Mouse (Mus musculus): Measurements from ENCODE around the gene Gm10277.

The Gm10277 gene

DNA sequence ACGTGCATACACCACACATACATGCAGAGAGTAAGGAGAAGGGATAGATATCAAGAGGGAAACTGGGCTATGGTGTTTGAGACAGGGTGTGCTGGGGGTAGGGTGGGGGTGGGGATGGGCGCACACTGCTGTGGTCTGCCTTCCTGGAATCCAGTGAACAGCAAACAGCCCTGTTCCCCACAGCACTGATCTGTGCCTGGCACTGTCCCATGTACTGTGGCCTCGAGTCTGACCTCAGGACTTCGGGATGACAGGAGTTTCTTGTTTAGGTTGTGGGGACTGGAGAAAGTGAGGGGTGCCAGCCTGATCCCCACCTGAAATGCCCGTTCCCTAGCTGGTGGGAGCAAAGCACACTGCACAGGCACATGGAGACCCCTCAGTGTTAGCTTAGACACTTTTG, at the start of gene Gm10277:
Gene Gm10277 (minus strand): TSS at position 41 of the 400 bp plus-strand sequence.
- DNase-seq (ENCODE audit: low read depth, low spot score), result no peak

GRCm38 (mm10) chr11:77836751-77837150, 49.2 kb upstream of the Gm10277 start:
- peak; percentile 39 for DNase-seq (ENCODE audit: low read depth, low spot score)

GRCm38 (mm10) chr11:77836290-77836689, 48.7 kb upstream of the Gm10277 start:
- DNase-seq (ENCODE audit: low read depth, low spot score), result no peak

DNA sequence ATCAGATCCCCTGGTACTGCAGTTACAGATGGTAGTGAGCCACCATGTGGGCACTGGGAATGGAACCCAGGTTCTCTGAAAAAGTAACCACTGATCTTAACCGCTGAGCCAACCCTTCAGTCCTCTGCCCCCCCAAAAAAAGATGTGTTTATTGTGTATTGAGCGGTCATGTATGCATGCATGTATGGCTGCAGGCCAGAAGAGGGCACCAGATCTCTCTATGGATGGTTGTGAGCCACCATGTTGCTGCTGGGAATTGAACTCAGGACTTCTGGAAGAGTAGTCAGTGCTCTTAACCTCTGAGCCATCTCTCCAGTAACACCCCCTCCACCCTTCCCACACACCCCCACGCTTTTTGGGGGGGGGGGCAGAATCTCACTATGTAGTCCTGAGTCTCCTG, 47.6 kb upstream of the Gm10277 start:
- DNase-seq (ENCODE audit: low read depth, low spot score), result no peak

GRCm38 (mm10) chr11:77832541-77832940, 45.0 kb upstream of the Gm10277 start:
- DNase-seq (ENCODE audit: low read depth, low spot score), result no peak

GRCm38 (mm10) chr11:77830875-77831274, 43.3 kb upstream of the Gm10277 start:
- no peak for DNase-seq (ENCODE audit: low read depth, low spot score)

DNA sequence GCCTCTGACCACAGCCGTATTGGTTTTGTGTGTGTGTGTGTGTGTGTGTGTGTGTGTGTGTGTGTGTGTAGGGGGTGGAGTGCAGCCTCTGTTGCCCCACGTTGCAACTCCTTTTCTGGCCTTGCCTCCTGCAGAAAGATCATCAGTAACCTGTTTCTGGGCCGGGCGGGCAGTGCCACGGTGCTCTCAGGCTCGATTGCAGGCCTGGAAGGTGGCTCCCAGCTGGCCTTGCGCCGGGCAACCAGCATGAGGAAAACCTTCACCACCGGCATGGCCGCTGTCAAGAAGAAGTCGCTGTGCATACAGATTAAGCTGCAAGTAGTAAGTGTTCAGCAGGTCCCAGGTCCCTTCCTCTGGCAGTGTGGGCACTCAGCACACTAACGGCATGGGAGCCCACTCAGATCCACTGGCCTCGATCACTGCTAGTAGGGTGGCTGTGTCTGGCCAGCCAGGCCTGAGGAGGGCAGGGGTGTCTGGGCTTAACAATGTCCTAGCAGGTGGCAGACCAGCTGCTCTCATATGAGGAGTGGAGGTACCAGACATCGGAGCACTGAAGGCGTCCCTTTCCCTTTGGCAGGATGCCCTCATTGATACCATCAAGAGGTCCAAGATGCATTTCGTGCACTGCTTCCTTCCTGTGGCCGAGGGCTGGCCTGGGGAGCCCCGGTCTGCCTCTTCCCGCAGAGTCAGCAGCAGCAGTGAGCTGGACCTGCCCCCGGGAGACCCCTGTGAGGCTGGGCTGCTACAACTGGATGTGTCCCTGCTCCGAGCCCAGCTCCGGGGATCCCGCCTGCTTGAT, 41.7 kb upstream of the Gm10277 start:
- no peak for DNase-seq (ENCODE audit: low read depth, low spot score)

DNA sequence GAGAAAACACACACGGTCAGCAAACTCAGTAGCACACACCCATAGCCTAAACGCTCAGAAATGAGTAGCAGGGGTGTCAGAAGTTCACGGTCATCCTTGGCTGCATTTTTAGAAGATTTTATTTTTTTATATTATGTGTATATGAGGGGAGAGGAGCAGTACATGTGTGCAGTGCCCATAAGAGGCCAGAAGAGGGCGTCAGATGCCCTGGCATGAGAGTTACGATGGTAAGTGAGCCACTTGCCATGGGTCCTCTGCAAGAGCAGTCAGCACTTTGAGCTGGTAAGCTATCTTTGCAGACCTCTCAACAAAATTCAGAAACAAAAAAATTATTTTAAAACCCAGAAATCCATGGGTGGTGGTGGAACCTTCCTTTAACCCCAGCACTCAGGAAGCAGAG, 40.6 kb upstream of the Gm10277 start:
- DNase-seq (ENCODE audit: low read depth, low spot score), result no peak

DNA sequence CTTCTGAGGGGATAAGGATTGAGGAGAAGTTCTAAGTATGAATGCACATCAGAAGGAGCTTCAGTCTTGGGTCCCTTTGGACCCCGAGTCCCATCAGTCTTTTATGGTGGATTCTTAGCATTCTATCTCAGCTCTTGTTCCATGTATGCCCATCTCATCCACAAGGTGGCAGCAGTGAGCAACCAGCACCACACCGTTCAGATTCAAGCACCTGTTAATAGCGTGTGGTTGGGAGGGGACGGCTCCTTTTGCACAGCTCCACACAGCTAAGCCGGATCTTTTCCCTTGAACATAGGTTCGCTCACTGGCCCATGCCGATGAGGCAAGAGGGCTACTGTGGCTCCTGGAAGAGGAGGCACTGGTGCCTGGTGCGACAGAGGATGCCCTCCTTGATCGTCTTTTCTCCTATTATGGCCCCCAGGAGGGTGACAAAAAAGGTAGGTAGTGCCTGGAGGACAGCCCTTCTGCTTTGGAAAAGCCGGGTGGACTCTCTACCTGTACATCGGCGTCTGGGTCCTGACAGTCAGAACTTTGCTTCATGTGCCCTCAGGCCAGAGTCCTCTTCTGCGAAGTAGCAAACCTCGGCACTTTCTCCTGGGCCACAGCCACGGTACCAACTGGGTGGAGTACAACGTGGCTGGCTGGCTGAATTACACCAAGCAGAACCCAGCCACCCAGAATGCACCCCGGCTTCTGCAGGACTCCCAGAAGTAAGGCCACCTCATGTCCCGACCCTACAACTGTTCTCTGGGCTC, 39.9 kb upstream of the Gm10277 start:
- DNase-seq (ENCODE audit: low read depth, low spot score), result peak; percentile 91

GRCm38 (mm10) chr11:77826311-77826710, 38.8 kb upstream of the Gm10277 start:
- no peak for DNase-seq (ENCODE audit: low read depth, low spot score)

- DNase-seq (ENCODE audit: low read depth, low spot score), result peak; percentile 59
These were observed 38.3 kb upstream of the Gm10277 start for GRCm38 (mm10) chr11:77825853-77826252.

- DNase-seq (ENCODE audit: low read depth, low spot score), result peak; percentile 82
These were observed 35.2 kb upstream of the Gm10277 start for GRCm38 (mm10) chr11:77822781-77823180.

GRCm38 (mm10) chr11:77821648-77822047, 34.1 kb upstream of the Gm10277 start:
- DNase-seq (ENCODE audit: low read depth, low spot score), result peak; percentile 61

DNA sequence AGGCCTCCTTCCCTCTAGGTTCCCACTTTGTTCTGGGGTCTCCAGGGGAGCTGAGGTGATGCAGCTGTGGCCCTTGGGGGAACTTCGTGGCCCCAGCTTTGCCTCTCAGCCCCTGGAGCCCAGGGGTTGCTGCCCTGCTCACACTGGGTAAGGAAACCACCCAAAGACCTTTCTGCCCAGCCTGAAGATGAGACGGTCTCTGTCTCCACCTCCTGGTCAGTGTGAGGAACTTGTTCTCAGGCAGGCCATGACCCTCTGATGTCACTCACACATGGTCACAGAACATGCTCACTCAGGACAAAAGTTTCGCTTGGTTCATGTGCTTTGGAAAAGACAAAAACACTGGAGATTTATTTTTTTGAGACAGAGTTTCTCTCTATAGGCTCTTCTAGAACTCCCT, 28.5 kb upstream of the Gm10277 start:
- peak; percentile 80 for DNase-seq (ENCODE audit: low read depth, low spot score)

GRCm38 (mm10) chr11:77813969-77814368, 26.4 kb upstream of the Gm10277 start:
- DNase-seq (ENCODE audit: low read depth, low spot score), result no peak

DNA sequence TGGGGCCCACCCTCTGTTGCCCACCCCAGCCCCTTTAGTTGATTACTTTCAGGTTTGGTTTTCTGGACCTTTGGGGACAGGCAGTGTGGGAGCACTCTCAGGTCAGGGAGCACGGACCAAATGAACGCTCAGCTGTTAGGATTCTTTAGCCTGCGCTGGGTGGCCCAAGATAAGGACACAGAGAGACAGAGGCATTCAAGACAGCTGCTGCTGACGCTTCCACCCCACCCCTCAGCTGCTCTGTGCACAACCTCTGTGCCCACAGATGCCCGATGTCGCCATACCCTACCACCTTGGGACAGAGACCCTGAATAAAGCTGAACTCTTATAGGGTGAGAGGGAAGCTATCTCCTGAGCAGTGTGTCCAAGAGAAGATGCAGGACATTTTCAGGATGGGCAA, 22.5 kb upstream of the Gm10277 start:
- no peak for DNase-seq (ENCODE audit: low read depth, low spot score)

- DNase-seq (ENCODE audit: low read depth, low spot score), result no peak
These were observed 21.7 kb upstream of the Gm10277 start for GRCm38 (mm10) chr11:77809215-77809614.

DNA sequence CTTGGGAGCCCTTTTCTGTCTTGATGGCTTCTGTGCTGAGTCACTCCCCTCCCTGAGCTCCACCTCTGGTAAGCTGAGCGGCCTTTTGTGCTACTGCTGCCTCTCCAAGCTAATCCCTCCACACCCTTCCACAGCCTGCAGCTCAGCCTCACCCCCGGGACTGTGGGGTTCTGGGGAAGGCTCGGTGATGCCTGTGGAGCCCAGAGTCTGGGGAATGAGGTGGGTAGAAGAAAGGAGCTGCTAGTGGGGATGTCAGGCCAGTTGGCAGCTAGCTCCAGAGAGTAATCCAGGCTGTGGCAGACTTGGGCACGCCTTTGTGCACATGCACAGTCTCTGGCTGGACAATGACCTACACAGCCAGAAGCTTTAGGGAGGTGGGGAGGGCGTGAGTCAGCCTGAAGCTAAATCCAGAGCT, 20.5 kb upstream of the Gm10277 start:
- DNase-seq (ENCODE audit: low read depth, low spot score), result no peak

DNA sequence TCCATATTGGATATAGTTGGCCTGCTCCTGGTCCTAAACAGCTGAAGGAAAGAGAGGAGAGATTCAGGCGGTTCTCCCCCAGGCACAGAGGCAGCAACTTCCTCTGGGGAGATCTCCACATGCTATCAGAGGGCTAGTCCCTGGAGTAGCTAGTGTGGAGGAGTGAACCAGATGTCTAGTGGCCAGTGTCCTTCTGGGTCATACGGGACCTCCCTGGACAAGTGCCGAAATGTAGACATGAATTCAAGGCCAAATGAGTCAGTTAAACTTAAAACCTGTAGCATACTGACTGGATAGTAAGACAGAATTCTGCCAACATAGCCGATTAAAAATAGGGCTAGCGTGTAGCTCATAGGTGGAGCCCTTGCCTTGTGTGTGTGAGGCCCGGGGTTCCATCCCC, 19.3 kb upstream of the Gm10277 start:
- DNase-seq (ENCODE audit: low read depth, low spot score), result no peak

- no peak for DNase-seq (ENCODE audit: low read depth, low spot score)
These were observed 18.7 kb upstream of the Gm10277 start for GRCm38 (mm10) chr11:77806218-77806617.

- DNase-seq (ENCODE audit: low read depth, low spot score), result no peak
These were observed 14.9 kb upstream of the Gm10277 start for GRCm38 (mm10) chr11:77802341-77802865.

GRCm38 (mm10) chr11:77800869-77801701, 13.5 kb upstream of the Gm10277 start:
- no peak for DNase-seq (ENCODE audit: low read depth, low spot score)

Measured in mesoderm, embryonic 11.5 days (tissue).